Mouse (Mus musculus) megakaryocyte, embryonic 14.5 days (primary cell): ENCODE data around the gene 1700029I15Rik. TPM values are rescaled to one million over a fixed set of nuclear protein-coding genes. Genes with fewer than 3 reads are reported as not detected.
A peak's percentile ranks its signal among the peaks of the same experiment; 100 is the strongest.

Experiments
- H3K27me3 ChIP-seq: replicated peaks from 2 replicates; pipeline ENCODE3; 2012; ENCODE audit warnings: inconsistent platforms
- H3K36me3 ChIP-seq: replicated peaks from 2 replicates; pipeline ENCODE3; 2012; ENCODE audit warnings: low read length, inconsistent platforms, mixed read lengths
- H3K4me1 ChIP-seq: 2 replicates; pipeline ENCODE4 v1.6.1; 2012; ENCODE audit warnings: inconsistent platforms
- H3K4me3 ChIP-seq: replicated peaks from 2 replicates; pipeline ENCODE3; 2012; ENCODE audit warnings: moderate library complexity, mild to moderate bottlenecking, inconsistent platforms
- H3K9me3 ChIP-seq: 2 replicates; pipeline ENCODE4 v1.6.1; 2012; ENCODE audit warnings: inconsistent platforms
- FLI1 ChIP-seq: IDR thresholded peaks from 2 replicates; pipeline ENCODE4 v1.6.1; 2012; ENCODE audit warnings: low read length, inconsistent platforms, mixed read lengths
- GATA1 ChIP-seq: IDR thresholded peaks from 3 replicates; pipeline ENCODE4 v1.6.1; 2012; ENCODE audit warnings: mixed read lengths, low read length, inconsistent platforms, borderline replicate concordance
- polyA plus RNA-seq: library from polyadenylated mRNA; stranded (reverse); fragments of >175 nt; gene quantifications from 2 replicates; pipeline ENCODE4 v1.2.3, GENCODE M21; 2012; ENCODE audit warnings: low replicate concordance; ENCODE audit not compliant: insufficient read depth

The 1700029I15Rik gene
- polyA plus RNA-seq, 1 experiment = 3.6 TPM

- TF ChIP-seq FLI1 (no peak), GATA1 (no peak)
- no peaks in the 10 kb centered on the region for H3K27me3 ChIP-seq
- H3K4me1 ChIP-seq = peaks cover 89% of the 10 kb centered on the region
- peaks cover 86% of the 10 kb centered on the region for H3K36me3 ChIP-seq
- H3K9me3 ChIP-seq = no peaks in the 10 kb centered on the region
- H3K4me3 ChIP-seq = no peak overlapping the region
Observed at GRCm38 (mm10) chr2:92425366-92425765, 43.0 kb downstream of the 1700029I15Rik start.

- Histone ChIP-seq H3K4me3 (no peak overlapping the region), H3K36me3 (peaks cover 78% of the 10 kb centered on the region), H3K27me3 (no peaks in the 10 kb centered on the region), H3K9me3 (no peaks in the 10 kb centered on the region), H3K4me1 (peaks cover 100% of the 10 kb centered on the region)
- TF ChIP-seq FLI1 (no peak), GATA1 (no peak)
Observed at GRCm38 (mm10) chr2:92426426-92426825, 44.1 kb downstream of the 1700029I15Rik start.

GRCm38 (mm10) chr2:92427882-92428281, 45.5 kb downstream of the 1700029I15Rik start:
- Histone ChIP-seq H3K27me3 (no peaks in the 10 kb centered on the region), H3K4me1 (peaks cover 100% of the 10 kb centered on the region), H3K36me3 (peaks cover 73% of the 10 kb centered on the region), H3K4me3 (no peak overlapping the region), H3K9me3 (no peaks in the 10 kb centered on the region)
- TF ChIP-seq GATA1 (no peak), FLI1 (no peak)

- H3K9me3 ChIP-seq = no peaks in the 10 kb centered on the region
- peaks cover 51% of the 10 kb centered on the region for H3K36me3 ChIP-seq
- H3K27me3 ChIP-seq = no peaks in the 10 kb centered on the region
- TF ChIP-seq GATA1 = no peak
- H3K4me1 ChIP-seq = peaks cover 91% of the 10 kb centered on the region
- H3K4me3 ChIP-seq = no peak overlapping the region
Observed at GRCm38 (mm10) chr2:92430089-92430488, 47.8 kb downstream of the 1700029I15Rik start.

GRCm38 (mm10) chr2:92430723-92431541, 48.6 kb downstream of the 1700029I15Rik start:
- no peaks in the 10 kb centered on the region for H3K9me3 ChIP-seq
- H3K27me3 ChIP-seq = no peaks in the 10 kb centered on the region
- TF ChIP-seq GATA1 (no peak), FLI1 (no peak)
- peak overlapping the region; percentile 67 for H3K4me3 ChIP-seq
- peaks cover 84% of the 10 kb centered on the region for H3K4me1 ChIP-seq
- peaks cover 43% of the 10 kb centered on the region for H3K36me3 ChIP-seq

GRCm38 (mm10) chr2:92431611-92432179, 49.4 kb downstream of the 1700029I15Rik start:
- Histone ChIP-seq H3K4me3 (peak overlapping the region; percentile 67), H3K27me3 (no peaks in the 10 kb centered on the region), H3K9me3 (0 out of 2 replicates have a peak, but pooled peaks cover 4% of the 10 kb centered on the region), H3K36me3 (peaks cover 35% of the 10 kb centered on the region), H3K4me1 (peaks cover 76% of the 10 kb centered on the region)
- TF ChIP-seq GATA1 (no peak), FLI1 (no peak)

GRCm38 (mm10) chr2:92432299-92433295, 50.3 kb downstream of the 1700029I15Rik start:
- TF ChIP-seq GATA1 = no peak
- TF ChIP-seq FLI1 = no peak
- H3K4me1 ChIP-seq = peaks cover 72% of the 10 kb centered on the region
- peak overlapping the region; percentile 100 for H3K4me3 ChIP-seq
- H3K36me3 ChIP-seq = peaks cover 28% of the 10 kb centered on the region
- 0 out of 2 replicates have a peak, but pooled peaks cover 4% of the 10 kb centered on the region for H3K9me3 ChIP-seq
- H3K27me3 ChIP-seq = no peaks in the 10 kb centered on the region

GRCm38 (mm10) chr2:92433578-92434374, 51.4 kb downstream of the 1700029I15Rik start, which contains the start of gene Cry2:
Gene Cry2, minus strand, starts transcription at chr2:92434043.
- 0 out of 2 replicates have a peak, but pooled peaks cover 4% of the 10 kb centered on the region for H3K9me3 ChIP-seq
- H3K27me3 ChIP-seq = no peaks in the 10 kb centered on the region
- peak within 1 kb of the TSS; percentile 100 for H3K4me3 ChIP-seq
- TF ChIP-seq GATA1 = no peak
- TF ChIP-seq FLI1 = no peak
- peaks cover 22% of the 10 kb centered on the region for H3K36me3 ChIP-seq
- peaks cover 70% of the 10 kb centered on the region for H3K4me1 ChIP-seq
